Mouse (Mus musculus) stomach, embryonic 16.5 days (tissue): Measurements from ENCODE around the gene Ak8. TPM values are rescaled to one million over a fixed set of nuclear protein-coding genes. Genes with fewer than 3 reads are reported as not detected.

Experiments
- ATAC-seq: fragments of 200-750 bp; cut with Nextera tagmentation; 2 replicates; pipeline ENCODE4 v1.8.0; 2017; ENCODE audit warnings: moderate number of reproducible peaks, moderate TSS enrichment; ENCODE audit not compliant: insufficient read depth, low FRiP score
- H3K27ac ChIP-seq: fragments of 300-500 bp; sonication (generic); 2 replicates; pipeline ENCODE4 v1.5.1; 2014; ENCODE audit warnings: low read length
- H3K27me3 ChIP-seq: fragments of 300-500 bp; sonication (generic); 2 replicates; pipeline ENCODE4 v1.6.1; 2014; ENCODE audit warnings: low read length, control low read depth, mixed read lengths; ENCODE audit not compliant: control insufficient read depth, insufficient read depth
- H3K36me3 ChIP-seq: fragments of 300-500 bp; sonication (generic); 2 replicates; pipeline ENCODE4 v1.6.1; 2014; ENCODE audit warnings: low read length; ENCODE audit not compliant: control insufficient read depth, insufficient read depth
- H3K4me1 ChIP-seq: fragments of 300-500 bp; sonication (generic); 2 replicates; pipeline ENCODE4 v1.6.1; 2014; ENCODE audit warnings: low read length, control low read depth, mixed read lengths; ENCODE audit not compliant: control insufficient read depth, insufficient read depth
- H3K4me2 ChIP-seq: fragments of 300-500 bp; sonication (generic); 2 replicates; pipeline ENCODE4 v1.6.1; 2014; ENCODE audit warnings: low read depth, low read length, mixed read lengths
- H3K4me3 ChIP-seq: fragments of 300-500 bp; sonication (generic); replicated peaks from 2 replicates; pipeline ENCODE4 v1.5.1; 2014; ENCODE audit warnings: mild to moderate bottlenecking, low read length
- H3K9ac ChIP-seq: fragments of 300-500 bp; sonication (generic); 2 replicates; pipeline ENCODE4 v1.6.1; 2014; ENCODE audit warnings: low read length
- H3K9me3 ChIP-seq: fragments of 300-500 bp; sonication (generic); replicated peaks from 2 replicates; pipeline ENCODE4 v1.6.1; 2016; ENCODE audit warnings: low read length, control low read depth; ENCODE audit not compliant: control insufficient read depth
- WGBS: fragments of 180-500 bp; shearing (Covaris S2); extraction: QIAGEN DNeasy Blood & Tissue Kit; methylation state at CpG from one replicate; pipeline ENCODE4 v1.1.7; 2014; 5-methylcytosine and 5-hydroxymethylcytosine counted together
- polyA plus RNA-seq: library from polyadenylated mRNA; unstranded; fragments of >200 nt; fragmentation: Nextera tagmentation; extraction: Ambion mirVana; gene quantifications from 2 replicates; pipeline ENCODE4 v1.2.1, GENCODE M21; 2015

The Ak8 gene
- polyA plus RNA-seq, 1 experiment from 2014 or later: 0.46 TPM

GRCm38 (mm10) chr2:28747705-28748104, 47.7 kb downstream of the Ak8 start:
- no peak overlapping the region for H3K9ac ChIP-seq
- H3K9me3 ChIP-seq: no peaks in the 10 kb centered on the region
- H3K4me2 ChIP-seq: no peak overlapping the region
- no peak overlapping the region for H3K4me3 ChIP-seq
- H3K27me3 ChIP-seq: no peaks in the 10 kb centered on the region
- H3K27ac ChIP-seq: no peak overlapping the region
- WGBS: 82% methylated on average over 2 of the region's 2 CpGs
- H3K36me3 ChIP-seq: no peaks in the 10 kb centered on the region
- ATAC-seq: no peak
- H3K4me1 ChIP-seq: peaks cover 9% of the 10 kb centered on the region; the same call in 1 of the 2 replicates

- peak overlapping the region; percentile 63 for H3K9ac ChIP-seq
- peak overlapping the region; percentile 72 for H3K4me2 ChIP-seq
- H3K36me3 ChIP-seq: no peaks in the 10 kb centered on the region
- no peak overlapping the region for H3K27ac ChIP-seq
- peaks cover 9% of the 10 kb centered on the region; the same call in 1 of the 2 replicates for H3K4me1 ChIP-seq
- no peaks in the 10 kb centered on the region for H3K9me3 ChIP-seq
- no peak for ATAC-seq
- H3K27me3 ChIP-seq: peaks cover 5% of the 10 kb centered on the region; the same call in 1 of the 2 replicates
- 3% methylated on average over 17 of the region's 17 CpGs for WGBS
- H3K4me3 ChIP-seq: peak overlapping the region; percentile 45
Observed at GRCm38 (mm10) chr2:28751186-28751585, 51.2 kb downstream of the Ak8 start.

GRCm38 (mm10) chr2:28751658-28752057, 51.7 kb downstream of the Ak8 start:
- WGBS: 11% methylated on average over 17 of the region's 17 CpGs
- H3K36me3 ChIP-seq: no peaks in the 10 kb centered on the region
- H3K27me3 ChIP-seq: peaks cover 5% of the 10 kb centered on the region; the same call in 1 of the 2 replicates
- H3K4me1 ChIP-seq: peaks cover 9% of the 10 kb centered on the region; the same call in 1 of the 2 replicates
- H3K9me3 ChIP-seq: no peaks in the 10 kb centered on the region
- no peak overlapping the region for H3K27ac ChIP-seq
- H3K4me2 ChIP-seq: peak overlapping the region; percentile 72
- no peak for ATAC-seq
- H3K9ac ChIP-seq: peak overlapping the region; percentile 63
- H3K4me3 ChIP-seq: peak overlapping the region; percentile 45

GRCm38 (mm10) chr2:28752388-28752787, 52.4 kb downstream of the Ak8 start:
- peaks cover 9% of the 10 kb centered on the region; the same call in 1 of the 2 replicates for H3K4me1 ChIP-seq
- H3K9me3 ChIP-seq: no peaks in the 10 kb centered on the region
- H3K27ac ChIP-seq: no peak overlapping the region
- H3K27me3 ChIP-seq: peaks cover 5% of the 10 kb centered on the region; the same call in 1 of the 2 replicates
- H3K36me3 ChIP-seq: no peaks in the 10 kb centered on the region
- H3K4me3 ChIP-seq: no peak overlapping the region
- no peak overlapping the region for H3K9ac ChIP-seq
- WGBS: 43% methylated on average over 8 of the region's 8 CpGs
- 0 out of 2 replicates have a peak, but pooled peaks have one; percentile 20 for ATAC-seq
- H3K4me2 ChIP-seq: no peak overlapping the region

GRCm38 (mm10) chr2:28755451-28755850, 55.5 kb downstream of the Ak8 start:
- Histone ChIP-seq H3K9ac (no peak overlapping the region), H3K9me3 (no peaks in the 10 kb centered on the region), H3K4me1 (peaks cover 9% of the 10 kb centered on the region; the same call in 1 of the 2 replicates), H3K27ac (no peak overlapping the region), H3K4me2 (no peak overlapping the region), H3K27me3 (peaks cover 5% of the 10 kb centered on the region; the same call in 1 of the 2 replicates), H3K36me3 (no peaks in the 10 kb centered on the region), H3K4me3 (no peak overlapping the region)
- no peak for ATAC-seq
- 3% methylated on average over 7 of the region's 7 CpGs for WGBS

- Histone ChIP-seq H3K36me3 (no peaks in the 10 kb centered on the region), H3K27ac (no peak overlapping the region), H3K4me1 (peaks cover 5% of the 10 kb centered on the region; the same call in 1 of the 2 replicates), H3K27me3 (peaks cover 5% of the 10 kb centered on the region; the same call in 1 of the 2 replicates), H3K4me2 (no peak overlapping the region), H3K4me3 (no peak overlapping the region), H3K9me3 (no peaks in the 10 kb centered on the region), H3K9ac (no peak overlapping the region)
- ATAC-seq: no peak
- 39% methylated on average over 4 of the region's 4 CpGs for WGBS
Observed at GRCm38 (mm10) chr2:28756201-28756600, 56.2 kb downstream of the Ak8 start.

GRCm38 (mm10) chr2:28759441-28759840, 59.5 kb downstream of the Ak8 start:
- ATAC-seq: no peak
- no peak overlapping the region for H3K27ac ChIP-seq
- H3K4me2 ChIP-seq: no peak overlapping the region
- 50% methylated on average over 4 of the region's 4 CpGs for WGBS
- H3K27me3 ChIP-seq: no peaks in the 10 kb centered on the region
- H3K4me3 ChIP-seq: no peak overlapping the region
- no peaks in the 10 kb centered on the region for H3K9me3 ChIP-seq
- no peak overlapping the region for H3K9ac ChIP-seq
- no peaks in the 10 kb centered on the region for H3K4me1 ChIP-seq
- H3K36me3 ChIP-seq: no peaks in the 10 kb centered on the region

- 0 out of 2 replicates have a peak, but pooled peaks cover 3% of the 10 kb centered on the region for H3K4me1 ChIP-seq
- no peak overlapping the region for H3K9ac ChIP-seq
- no peak overlapping the region for H3K4me2 ChIP-seq
- H3K27me3 ChIP-seq: no peaks in the 10 kb centered on the region
- WGBS: 78% methylated on average over 4 of the region's 4 CpGs
- no peak for ATAC-seq
- H3K27ac ChIP-seq: no peak overlapping the region
- no peak overlapping the region for H3K4me3 ChIP-seq
- H3K9me3 ChIP-seq: no peaks in the 10 kb centered on the region
- no peaks in the 10 kb centered on the region for H3K36me3 ChIP-seq
Observed at GRCm38 (mm10) chr2:28766590-28766989, 66.6 kb downstream of the Ak8 start.

- Histone ChIP-seq H3K4me3 (no peak overlapping the region), H3K9me3 (no peaks in the 10 kb centered on the region), H3K4me1 (0 out of 2 replicates have a peak, but pooled peaks cover 3% of the 10 kb centered on the region), H3K4me2 (no peak overlapping the region), H3K27me3 (no peaks in the 10 kb centered on the region), H3K27ac (no peak overlapping the region), H3K36me3 (no peaks in the 10 kb centered on the region), H3K9ac (no peak overlapping the region)
- 76% methylated on average over 2 of the region's 2 CpGs for WGBS
- ATAC-seq: no peak
Observed at GRCm38 (mm10) chr2:28767041-28767440, 67.1 kb downstream of the Ak8 start.
